Mouse (Mus musculus) cerebellum, adult (tissue): ENCODE data around the gene Ephb2.
A peak's percentile ranks its signal among the peaks of the same experiment; 100 is the strongest.

Source experiments
- ATAC-seq: cut with Nextera tagmentation; 2 replicates; pipeline ENCODE4 v1.9.2; 2017; ENCODE audit warnings: mild to moderate bottlenecking, moderate library complexity, mixed read lengths; ENCODE audit not compliant: insufficient number of reproducible peaks, low FRiP score, low TSS enrichment

The Ephb2 gene

DNA sequence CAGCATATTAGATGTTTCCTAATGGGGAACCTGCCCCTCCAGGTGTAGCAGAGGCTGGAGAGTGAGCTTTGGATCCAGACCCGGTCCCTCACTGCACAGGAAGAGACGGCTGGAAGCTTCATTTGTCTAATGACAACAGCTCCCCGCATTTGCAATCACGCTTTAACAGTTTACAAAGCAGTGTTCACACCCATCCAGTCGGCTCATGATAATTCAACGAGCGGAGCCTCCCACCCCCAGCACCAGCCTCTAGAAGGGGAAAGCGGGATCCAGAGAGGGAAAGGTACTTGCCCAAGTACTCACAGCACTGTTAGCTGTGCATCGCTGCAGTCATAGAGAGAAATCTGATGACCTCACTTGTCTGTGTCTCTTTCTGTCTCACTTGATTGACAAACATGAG is 2.7 kb upstream of the Ephb2 start:
- ATAC-seq = no peak

DNA sequence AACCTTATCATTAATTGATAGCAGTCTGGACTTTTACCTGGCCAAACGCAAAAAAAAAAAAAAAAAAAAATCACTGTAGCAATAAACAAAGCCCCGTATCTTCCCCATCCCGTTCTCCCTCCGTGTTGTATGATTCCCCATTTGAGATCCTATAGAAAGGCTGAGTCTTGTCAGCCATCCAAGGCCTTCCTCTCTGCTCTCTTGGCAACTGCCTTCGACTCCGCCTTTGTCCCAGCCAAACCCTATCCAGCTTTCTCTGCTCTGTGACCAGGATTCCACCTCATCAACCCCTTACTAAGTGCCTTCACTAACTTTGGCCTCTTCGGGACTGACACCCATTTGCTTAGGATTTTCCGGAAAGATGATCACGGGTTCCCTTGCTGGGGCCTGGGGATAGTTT is 2.2 kb upstream of the Ephb2 start:
- no peak for ATAC-seq

DNA sequence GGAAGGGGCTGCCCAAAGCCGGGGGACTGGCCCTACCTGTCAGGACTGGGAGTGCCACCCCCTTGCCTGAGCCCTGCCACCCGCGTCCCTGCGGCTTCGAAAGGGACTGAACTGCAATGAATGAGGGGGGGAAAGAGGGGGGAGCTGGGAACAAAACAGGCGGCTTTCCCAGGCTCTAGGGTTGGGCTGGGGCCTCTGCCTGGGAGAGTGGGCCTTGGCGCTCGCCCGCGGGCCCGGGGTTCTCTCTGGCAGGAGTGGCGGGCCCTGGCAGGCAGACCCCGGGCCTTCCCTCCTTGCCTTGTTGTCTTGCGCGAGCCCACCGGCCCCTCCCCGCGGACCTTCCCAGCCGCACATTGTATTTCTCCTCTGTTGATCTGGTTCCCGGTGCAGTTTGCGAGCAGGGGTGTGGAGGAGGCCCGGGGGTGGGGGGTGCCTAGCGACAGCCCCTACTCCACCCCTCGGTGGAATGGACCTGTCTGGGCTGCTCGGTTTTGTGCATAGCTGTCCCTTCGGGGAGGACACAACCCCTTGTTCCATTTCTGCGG is 671 bp upstream of the Ephb2 start:
- peak; percentile 32 for ATAC-seq

DNA sequence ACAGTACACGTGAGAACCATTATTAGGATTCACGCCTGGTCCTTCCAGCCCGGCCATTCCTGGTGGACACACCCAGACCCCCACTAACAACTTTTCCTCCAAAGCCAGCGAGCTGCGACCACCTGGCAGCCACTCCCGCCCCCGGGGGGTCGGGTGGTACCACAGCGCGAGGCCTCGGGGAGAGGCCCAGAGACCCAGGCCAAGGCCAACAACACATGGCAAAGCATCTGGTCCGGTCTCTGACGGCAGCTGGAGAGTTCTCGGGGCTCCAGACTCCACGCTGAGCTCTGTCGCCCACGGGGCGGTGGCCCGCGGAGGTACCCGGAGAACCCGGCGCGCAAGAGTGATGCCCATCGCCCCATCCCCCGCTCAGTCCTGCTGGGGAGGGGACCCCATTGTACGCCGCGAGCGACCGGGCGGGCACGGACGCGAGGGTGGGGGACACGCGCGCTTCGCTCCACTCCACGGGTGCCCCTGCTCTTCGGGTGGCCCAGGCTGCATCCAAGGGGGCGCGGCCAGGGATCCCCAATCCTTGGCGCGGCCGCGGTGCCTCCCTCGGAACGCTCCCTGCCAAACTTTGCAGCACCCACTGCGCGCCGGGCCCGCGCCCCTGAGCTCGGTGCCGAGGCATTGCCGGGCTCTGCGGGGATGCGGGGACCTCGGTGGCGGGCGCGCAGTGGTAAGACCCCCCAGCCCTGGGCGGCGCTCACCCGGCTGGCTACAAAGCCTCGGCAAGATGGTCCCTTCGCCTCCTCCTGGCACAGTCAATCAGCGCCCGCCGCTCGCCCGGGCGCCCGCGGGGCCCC is 770 bp downstream of the Ephb2 start:
- ATAC-seq = peak; percentile 10; the same call in 1 of the 2 replicates

DNA sequence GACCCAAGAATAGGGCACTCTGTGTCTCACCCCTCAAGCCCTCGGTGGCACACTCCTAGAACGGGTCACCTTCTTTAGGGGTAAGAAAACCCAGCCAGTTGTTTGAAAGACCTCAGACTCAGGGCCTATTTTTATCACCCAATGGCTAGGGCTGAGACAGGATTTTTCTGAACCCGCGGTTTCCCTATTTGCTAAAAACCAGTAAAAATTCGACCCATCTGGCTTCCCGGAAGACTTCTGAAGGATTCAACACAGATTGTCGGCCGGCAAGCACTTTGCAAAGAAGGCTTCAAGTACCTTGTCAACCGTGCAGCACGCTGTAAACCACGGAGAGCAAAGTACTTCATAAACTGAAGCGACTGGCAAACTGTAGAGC is 1.4 kb downstream of the Ephb2 start:
- ATAC-seq = no peak

DNA sequence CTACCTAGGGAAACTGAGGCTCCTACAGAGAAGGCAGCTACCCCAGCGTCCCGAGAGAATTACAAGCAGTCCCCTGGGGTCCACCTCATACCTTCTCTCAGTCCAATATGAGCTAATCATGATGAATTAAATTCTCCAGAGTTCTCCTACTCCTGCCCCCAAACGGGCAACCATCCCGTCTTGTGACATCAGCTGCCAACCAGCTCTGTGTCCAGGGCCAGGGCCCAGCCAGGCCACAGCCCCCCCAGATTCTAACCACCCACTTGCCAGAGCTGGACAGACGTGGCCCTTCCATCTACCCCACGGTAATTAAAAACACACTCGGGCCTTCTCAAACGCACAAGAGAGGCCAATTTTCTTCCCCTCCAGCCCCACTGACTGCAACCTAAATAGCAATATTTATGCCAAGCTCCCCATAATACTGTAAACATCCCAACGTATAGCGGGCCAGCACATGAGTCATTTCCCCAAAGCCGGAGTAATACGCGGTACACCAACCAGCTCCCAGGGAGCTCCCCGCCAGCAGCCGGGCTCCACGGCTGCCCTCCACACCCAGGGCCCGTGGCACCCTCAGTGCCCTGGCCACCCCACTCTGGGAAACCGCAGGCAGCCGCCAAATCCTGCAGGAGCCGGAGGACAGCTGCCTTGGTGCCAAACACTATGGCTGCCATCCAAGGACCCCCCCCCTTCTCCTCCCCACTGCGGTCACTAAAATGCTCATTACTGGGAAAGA is 2.0 kb downstream of the Ephb2 start:
- ATAC-seq = no peak

DNA sequence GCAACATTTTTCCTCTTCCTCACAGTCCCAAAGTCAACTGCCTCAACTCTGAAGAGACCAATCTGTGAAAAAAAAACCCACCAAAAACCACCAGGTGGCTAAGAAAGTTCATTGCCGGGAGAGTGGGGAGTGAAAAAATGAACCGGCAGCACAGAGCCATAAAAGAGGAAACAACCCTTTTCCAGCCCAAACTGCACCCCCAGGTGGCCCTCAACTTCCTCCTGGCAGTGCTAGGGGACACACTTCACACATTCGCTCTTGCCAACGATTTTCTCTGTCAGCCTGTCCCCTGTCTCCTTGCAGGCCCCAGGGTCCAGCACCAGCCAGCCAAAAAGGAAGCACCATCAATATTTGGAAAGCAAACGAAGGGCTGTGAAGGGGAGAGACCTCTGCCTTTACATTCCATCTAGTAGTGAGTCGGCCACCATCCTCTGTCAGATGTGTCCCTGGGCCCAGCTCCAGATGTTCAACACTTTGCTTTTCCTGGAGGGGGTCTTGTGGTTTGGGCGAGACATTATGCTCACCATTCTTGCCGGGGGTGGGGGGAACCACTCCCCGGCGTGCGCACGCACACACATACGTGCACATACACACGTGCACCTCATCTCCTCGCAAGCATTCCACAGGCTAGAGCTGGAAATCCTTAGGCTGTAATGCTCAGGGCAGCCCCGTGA is 3.1 kb downstream of the Ephb2 start:
- no peak for ATAC-seq

DNA sequence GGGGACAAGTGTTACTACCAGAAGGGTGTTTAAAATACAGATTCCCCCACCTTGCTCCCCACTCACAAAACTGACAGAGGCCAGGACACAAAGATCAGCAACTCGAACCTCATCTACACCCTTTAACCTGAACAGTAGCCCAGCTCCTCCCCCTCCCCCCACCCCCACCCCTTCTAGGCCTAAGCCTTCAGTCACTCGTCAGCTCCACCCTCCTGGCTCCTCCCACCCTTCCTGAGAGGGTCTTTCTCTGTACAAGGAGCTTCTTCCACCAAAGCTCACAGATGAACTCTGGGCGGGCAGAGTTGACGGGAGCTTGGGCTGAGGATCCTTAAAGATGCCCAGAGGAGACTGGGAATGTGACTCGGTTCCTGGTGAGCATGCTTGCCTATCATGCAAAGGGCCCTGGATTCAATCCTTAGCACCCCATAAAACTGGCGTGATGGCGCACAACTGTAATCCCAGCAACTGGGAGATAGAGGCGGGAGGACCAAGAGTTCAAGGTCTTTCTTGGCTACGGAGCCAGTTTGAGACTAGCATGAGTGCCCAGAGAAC is 5.4 kb downstream of the Ephb2 start:
- ATAC-seq = no peak

DNA sequence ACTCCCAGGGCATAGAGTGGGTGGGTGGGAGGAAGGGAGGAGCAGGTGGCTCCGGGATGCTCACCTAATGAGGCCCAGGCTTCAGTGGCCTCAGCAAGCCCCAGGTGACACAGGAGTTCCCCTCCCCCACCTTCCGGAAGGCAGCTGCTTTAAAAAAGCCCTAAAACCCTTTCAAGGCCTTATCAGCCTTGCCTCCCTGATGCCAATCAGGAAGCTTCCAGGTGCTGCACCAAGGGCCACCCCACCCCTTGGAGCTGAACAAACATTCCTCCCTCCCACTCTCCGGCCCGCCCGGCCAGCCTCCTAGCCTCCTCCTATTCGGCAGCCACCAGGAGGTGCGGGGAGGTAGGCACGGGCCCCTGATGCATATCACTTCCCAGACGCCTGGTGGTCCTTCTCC is 6.0 kb downstream of the Ephb2 start:
- ATAC-seq = no peak

DNA sequence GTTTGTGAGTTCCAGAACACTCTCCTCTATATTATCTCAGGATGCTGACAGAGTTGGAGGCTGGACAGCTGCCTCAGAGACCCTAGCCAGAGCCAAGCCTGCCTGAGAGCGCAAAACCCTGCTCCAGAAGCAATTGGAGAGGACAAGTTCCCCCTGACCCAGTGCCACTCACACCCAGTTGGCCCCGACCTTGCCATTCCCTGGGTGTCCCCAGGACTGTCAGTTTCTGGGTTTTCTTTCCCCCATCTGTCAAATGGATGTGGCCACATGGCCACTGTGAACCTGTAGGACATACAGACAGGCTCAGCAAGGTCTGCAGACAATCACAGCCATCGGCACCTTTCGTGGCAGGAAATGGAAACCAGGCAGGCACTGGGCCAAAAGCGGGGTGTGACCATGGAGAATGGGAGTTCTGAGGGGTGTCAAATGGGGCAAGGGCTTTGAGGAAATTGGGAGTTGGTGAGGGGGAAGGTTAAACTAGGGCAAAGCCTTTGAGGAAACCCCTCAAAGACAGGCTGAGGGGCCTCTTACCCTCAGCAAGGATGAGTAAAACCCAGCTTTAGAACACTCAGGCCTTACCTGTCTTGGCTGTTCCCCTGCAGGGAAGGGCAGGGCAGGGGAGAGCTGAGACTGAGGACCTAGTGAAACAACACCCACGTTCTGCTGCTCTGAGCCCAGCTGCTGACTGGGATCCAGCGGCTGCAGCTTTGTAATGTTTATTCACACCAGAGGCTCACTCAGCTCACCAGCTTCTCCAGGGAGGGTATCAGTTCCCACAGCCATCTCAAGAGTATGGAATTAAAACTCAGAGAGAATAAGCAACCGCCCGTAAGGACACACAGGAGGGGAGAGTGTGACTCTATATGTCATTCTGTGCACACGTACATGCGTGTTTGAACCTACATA is 6.9 kb downstream of the Ephb2 start:
- no peak for ATAC-seq

DNA sequence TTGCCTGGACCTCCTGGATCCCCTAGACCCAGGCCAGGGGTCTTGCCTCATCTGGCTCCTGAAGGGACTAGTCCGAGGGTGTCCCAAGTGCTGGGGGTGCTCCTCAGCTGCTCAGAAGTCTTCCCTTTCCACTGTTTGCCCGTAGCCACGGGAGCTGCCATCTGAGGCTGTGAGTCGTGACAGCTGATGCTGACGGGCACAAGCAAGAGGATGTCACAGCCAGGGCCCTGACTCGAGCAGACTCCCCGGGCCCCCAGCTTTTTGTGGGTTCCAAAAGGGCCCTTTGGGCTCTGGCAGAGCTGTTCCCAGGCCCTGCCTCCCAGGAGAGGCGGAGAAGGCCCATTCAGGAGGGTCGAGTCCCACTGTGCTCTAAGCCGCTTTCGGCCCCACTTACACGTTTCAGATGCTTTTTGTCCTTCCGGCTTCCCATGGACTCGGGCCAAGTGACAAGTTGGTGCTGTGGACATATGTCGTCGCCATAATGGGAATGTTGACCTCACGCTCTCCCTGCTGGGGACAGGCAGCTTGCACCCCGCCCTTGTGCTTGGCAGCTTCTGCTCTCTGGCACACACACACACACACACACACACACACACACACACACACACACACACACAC is 10.7 kb downstream of the Ephb2 start:
- peak; percentile 57; the same call in 1 of the 2 replicates for ATAC-seq

DNA sequence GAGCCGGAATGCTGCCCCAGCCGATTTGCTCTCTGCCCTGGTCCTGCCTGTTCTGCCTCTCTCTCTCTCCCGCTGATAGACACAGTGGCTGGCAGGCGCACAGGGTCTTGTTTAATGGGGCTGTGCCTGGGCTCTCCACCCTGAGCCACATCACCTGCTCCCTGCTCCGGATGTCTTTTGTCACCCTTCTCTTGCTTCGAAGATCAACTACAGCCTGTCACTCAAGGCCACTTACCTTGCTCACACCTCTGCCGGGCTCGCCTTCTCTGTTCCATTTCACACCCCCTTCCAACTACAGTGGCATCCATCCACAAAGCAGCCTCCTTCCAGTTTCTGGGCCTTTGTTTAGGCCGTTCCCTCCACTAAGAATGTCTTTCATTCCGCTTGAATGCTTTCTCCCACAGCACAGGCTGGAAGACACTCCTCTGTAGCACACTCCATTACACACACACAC is 15.7 kb downstream of the Ephb2 start:
- ATAC-seq = no peak

DNA sequence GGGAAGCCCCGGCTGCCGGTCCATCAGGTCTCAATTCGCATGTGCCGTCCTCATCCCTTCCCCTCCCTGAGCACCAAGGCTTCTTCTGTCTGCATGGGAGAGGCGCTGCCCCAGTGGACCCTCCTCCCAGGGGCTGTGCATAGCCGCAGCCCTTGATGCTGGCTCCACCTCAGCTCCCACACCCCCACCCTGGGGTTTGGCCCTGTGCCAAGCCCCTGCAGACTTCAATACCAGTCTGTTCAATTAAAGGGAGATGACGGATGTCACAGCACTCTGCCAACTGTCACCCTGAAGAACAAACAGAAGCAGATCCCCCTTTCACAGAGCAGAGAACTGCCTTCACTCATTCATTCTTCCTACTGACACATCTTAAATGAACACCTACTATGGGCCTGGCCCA is 19.1 kb downstream of the Ephb2 start:
- ATAC-seq = no peak

DNA sequence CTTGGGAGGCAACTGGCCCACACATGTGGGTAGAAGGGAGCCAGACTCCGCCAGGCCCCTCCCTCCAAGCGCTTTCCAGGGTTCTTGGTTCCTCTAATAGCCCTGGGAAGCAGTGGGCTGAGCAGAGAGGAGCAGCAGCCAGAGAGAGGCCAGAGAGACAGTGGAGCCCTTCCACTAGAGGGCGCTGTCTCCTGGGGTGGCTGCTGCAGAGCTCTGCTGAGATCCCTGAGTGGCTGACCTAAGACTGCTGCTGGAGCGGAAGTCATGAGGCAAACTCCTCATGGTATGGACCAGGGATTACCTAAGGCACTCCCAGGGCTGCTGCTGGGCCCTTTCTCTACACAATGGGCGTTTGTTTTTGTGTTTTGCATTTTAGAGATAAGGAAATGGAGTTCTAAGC is 20.4 kb downstream of the Ephb2 start:
- no peak for ATAC-seq

DNA sequence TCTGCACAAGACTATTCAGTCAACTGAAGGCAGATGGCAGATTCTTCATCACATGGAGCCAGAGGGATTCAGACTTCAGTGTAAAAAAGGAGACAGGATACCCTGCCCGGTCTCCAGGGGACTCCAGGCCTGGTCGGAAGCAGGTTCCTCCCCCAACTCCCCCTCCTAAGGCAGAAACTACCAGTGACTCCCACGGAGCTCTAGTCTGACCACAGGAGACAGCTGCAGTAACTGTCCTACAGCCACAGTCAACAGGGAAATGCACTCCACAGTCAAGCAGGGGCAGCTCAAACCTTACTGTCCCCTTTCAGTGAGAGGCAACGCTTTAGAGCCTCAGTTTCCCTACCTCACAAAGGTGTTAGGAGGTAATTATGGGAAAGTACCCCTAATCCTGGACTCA is 23.2 kb downstream of the Ephb2 start:
- ATAC-seq = no peak

DNA sequence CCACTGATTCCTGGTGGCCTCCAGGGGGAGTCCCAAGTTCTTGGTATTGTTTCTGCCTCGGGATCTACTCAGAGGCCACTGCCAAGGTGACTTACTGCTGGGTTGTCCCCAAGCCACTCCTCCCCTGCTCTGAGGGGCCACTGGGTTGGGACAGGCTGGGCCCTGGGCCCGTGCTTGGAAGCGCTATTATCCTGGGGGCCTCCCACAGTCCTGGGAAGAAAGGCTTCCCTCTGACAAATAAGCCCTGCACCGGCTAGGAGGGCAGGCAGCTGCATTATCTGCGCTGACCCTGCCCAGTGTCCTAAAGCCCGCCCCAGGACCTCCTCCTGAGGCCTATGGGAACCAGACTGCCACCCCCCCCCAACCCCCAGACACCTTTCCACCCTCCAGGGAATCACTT is 24.2 kb downstream of the Ephb2 start:
- ATAC-seq = no peak

DNA sequence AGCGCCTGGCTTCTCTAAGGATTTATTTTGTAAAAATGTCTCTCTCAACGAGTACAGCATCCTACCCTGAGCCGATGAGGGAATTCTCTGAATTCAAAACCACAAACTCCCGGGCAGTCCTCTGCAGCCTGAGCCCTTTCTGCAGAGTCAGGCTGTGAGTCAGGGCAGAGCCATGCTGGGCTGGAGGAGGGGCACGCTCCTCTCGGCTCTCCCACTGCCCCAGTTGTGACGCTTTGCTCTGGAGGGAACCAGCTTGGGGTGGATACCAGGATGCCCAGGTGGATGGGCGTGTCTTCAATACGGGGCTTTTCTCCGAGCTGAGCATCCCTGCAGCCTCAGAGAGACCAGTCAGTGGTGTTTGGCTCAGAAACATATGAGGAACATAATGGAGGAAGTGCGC is 27.3 kb downstream of the Ephb2 start:
- ATAC-seq = no peak

DNA sequence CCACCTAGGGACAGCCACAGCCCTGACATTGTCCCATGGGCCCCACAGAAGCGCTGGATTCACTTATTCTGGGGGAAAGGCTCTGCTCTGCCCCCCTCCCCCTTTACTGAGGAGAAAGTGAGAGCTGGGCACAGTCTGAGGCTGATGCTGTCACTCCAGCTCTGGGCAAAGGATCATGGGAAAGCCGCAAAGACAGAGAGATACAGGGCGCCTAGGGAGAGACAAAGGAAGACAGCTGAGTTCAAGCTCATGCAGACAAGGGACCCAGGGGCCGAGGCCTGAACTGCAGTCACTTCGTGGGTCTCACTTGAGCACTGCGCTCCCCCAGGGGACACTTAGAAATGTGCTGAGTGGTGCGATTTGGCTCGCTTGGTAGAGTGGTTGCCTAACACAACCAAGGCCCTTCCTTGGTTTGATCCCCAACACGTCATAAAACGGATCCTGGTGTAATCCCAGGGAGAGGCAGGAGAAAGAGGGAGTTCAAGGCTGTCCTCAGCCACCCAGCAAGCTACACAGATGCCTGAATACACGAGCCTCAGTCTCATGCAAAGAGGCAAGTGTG is 28.3 kb downstream of the Ephb2 start:
- ATAC-seq = no peak

DNA sequence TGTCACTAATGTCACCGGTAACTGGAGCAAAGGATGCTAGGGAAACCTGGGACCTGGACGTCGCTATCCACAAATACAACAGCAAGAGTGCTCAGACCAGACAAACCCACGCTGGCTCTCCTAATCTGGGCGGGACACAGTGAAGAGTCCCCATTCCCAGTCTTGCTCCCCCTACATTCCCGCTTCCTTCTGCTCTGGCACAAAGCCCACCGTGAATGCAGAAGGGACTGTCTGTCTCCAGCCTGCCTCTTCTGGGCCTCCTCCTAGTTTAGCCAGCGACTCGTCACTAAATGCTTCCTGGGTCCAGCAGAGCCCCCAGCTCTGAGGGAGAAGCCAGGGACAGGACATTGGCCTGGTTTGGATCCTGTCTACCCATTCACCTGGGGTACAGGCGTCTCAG is 29.5 kb downstream of the Ephb2 start:
- ATAC-seq = no peak
